Mouse (Mus musculus) adrenal gland, postnatal 4 days (tissue): ENCODE measurements at regions not wholly inside any gene's neighbourhood (a gene's known extent, or its start where the extent isn't known, plus 50 kb on each side); places are given as distances from the start of the nearest gene placed in this dataset.

Experiments used
- DNase-seq, 2 experiments: peaks; one replicate each; pipeline ENCODE4 v3.0.0; 2021 to 2022; ENCODE audit warnings: low spot score in 2 of 2, mixed read lengths in 2 of 2

GRCm38 (mm10) chr11:114552176-114552575, 116.1 kb upstream of the Rpl38 start:
- no peak for DNase-seq

GRCm38 (mm10) chr11:114551262-114551661, 117.1 kb upstream of the Rpl38 start:
- no peak for DNase-seq

DNA sequence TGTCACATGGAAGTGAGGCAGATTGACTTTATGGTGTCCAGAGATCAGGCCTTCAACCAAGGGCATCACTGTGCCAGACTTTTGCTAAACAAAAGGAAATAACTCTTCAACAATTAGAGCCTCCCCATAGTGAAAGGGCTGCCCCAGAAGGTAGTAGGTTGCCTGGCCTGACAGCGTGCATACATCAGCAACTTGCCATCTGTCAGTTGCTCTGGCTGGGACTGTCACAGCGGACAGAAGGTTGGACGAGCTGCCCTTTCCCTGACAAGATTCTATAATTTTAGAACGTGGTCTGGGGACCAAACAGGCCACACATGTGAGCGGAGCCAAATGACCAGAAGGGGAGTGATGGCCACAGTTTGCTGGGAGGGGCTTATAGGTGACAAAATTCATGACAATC, 119.7 kb upstream of the Rpl38 start:
- DNase-seq, result no peak

GRCm38 (mm10) chr11:114544212-114544611, 124.1 kb upstream of the Rpl38 start:
- DNase-seq, result no peak

- DNase-seq, result no peak
These were observed 126.2 kb upstream of the Rpl38 start for GRCm38 (mm10) chr11:114542167-114542566.

GRCm38 (mm10) chr11:114540503-114540902, 127.8 kb upstream of the Rpl38 start:
- DNase-seq, result no peak

DNA sequence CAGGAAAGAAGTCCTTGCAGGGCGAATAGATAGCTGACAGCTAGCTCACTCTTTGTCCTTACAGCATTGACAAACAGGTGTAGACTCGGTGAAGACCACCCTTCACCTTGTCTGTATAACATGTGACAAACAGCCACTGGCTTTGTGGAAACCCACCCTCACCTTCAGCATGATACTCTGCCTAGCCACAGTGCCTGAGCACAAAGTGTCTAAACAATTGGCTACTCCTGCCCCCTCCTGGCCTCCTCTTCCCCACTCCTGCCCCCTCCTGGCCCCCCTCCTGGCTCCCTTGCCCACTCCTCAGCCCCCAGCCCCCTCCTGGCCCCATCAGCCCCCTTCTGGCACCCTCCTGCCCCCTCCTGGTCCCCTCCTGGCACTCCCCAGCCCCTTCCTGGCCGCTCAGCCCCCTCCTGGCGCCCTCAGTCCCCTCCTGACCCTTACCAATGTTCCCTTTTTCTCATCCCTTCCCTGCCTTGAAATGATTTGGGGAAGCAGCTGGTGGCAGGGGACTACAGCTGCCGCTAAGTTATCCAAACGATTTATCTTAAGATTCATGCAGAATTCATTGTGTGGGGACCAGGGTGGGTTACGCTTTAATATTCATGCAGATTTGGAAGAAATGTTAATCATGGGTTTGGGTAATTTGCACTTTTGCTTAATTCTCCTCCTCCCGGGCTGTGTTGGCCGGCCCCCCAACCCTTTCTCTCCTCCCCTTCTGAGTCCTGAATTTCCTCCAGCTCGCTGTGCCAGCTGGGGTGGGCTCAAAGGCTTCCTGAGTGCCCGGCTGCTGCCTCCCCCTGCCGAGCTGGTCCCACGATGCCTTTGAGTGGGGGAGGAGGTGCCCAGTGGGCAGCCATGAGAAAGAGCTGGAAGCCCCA, 131.5 kb upstream of the Rpl38 start:
- no peak for DNase-seq

DNA sequence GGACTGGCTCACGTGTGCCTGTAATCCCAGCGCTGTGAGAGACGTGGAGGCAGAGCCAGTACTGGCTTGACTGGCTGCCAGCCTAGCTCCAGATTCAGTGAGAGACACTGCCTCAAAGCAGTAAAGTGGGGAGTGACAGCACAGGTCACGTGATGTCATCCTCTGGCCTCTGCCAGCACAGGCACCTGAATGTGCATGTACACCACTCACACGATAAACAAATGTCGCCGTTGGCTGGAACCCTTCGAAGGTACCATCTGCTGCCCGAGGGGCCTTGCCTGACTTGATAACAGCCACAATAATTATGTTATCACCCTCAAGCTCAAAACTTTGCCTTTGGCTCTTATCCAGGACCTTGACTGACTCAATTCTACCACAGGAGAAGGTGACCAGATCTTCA, 132.4 kb upstream of the Rpl38 start:
- no peak for DNase-seq

GRCm38 (mm10) chr11:114534436-114534835, 133.9 kb upstream of the Rpl38 start:
- DNase-seq, result no peak

GRCm38 (mm10) chr11:114531241-114531765, 137.0 kb upstream of the Rpl38 start:
- DNase-seq, result no peak

DNA sequence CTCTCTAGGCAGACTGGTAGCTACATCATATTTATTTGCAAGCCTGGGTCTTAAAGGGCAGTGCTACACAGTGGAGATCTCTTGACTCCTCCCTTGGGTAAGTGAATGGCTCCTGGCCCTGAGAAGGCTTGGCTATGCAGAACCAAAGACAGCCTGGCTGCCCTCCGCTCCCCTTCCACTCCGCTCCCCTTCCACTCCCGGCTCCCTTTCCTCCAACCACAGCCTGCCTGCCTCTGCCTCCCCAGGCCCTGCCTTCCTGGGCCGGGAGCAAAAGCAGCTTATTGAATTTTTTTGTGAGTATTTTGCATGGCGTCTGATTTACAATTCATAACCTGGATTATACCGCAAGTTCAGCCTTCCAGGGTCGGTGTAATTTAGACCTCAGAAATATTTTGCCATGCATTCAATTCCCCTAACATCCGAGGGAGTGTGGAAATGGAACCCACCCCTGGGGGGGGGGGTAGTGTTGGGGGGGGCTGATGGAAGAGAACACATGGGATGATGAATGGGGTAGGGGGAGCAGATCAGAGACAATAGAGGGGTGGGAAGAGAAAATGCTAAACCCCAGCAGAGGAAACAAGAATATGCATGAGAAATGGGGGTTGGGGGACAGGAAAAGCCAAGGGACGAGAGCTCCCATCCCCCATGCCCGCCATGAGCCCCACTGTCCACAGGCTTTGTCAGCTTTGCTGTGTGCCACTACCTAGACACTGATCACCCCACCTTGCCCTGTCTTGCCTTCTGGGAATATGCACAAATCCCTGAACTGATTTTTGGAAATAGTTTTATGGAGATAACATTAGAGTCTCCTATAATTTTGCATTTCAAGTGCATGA, 139.2 kb upstream of the Rpl38 start:
- no peak for DNase-seq

DNA sequence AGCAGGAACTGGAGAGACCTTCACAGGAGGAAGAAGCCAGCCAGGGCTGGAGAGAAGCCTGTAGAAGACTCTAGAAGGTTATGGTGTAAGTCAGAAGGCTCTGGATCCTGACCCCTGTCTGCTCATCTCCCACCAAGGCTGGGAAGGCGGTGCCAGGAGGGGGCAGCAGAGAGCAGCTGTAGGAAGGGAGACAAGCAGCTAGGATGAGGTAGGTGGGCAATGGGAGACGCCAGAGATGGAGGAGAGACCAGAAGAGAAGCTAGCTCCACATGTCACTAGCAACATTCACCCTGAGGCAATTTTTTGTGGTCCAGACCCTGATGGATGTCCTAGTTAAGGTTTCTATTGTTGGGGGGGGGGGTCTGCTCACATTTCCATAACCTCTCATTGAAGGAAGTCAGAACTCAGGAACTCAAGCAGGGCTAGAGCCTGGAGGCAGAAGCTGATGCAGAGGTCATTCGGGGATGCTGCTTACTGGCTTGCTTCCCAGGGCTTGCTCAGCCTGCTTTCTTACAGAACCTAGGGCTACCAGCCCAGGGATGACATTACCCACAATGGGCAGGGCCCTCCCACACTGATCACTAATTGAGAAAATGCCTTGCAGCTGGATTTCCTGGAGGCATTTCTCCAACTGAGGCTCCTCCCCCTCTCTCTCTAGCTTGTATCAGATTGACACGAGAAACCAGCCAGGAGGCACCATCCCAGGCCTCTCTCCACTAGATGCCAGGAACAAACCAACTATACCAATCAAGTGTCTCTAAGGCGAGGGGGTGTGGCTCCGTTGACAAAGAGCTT, 144.7 kb upstream of the Rpl38 start:
- peak; percentile 43 to 61 for DNase-seq

- no peak for DNase-seq
These were observed 153.0 kb upstream of the Rpl38 start for GRCm38 (mm10) chr11:114515278-114515677.

DNA sequence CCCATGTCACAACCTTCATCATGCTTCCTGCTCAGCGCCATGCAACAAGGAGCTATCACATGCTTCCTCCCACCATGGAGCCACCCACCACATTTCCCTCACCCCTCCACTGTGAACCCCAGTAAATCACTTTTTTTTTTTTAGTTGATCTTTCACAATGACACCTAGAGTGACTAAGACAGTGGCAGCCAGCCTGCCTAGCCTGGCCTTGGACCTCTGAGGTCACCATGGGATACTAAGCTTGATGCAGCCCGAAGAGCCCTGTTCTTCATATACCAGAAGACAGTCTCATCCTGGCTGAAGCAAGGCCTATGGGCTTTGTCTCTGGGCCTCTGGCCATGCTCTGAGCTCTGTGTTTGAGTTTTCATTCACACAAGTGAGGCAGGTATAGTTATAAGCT, 154.2 kb upstream of the Rpl38 start:
- DNase-seq, result no peak

DNA sequence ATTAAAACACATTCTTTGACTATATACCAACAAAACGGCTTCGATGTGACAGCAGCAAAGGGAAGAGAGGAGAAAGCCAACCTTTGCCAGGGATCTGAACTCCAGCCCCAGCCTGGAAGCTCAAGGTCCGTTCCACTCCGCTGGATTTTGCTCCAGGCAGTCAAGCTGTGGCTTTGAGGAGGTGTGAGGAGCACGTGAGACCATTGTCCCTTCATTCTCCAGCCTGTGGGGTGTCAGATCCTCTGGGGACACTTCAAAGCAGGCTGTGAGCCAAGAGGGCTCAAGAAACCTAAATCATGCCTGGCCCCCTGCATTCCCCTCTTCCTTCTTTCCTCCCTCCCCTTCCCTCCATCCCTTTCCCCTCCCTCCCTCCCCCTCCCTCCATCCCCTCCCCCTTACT, 154.9 kb upstream of the Rpl38 start:
- DNase-seq, result no peak

- no peak for DNase-seq
These were observed 156.3 kb upstream of the Rpl38 start for GRCm38 (mm10) chr11:114511994-114512393.

- DNase-seq, result no peak
These were observed 165.8 kb upstream of the Rpl38 start for GRCm38 (mm10) chr11:114502562-114502961.

- no peak for DNase-seq
These were observed 166.3 kb upstream of the Rpl38 start for GRCm38 (mm10) chr11:114501869-114502540.

- no peak for DNase-seq
These were observed 167.9 kb upstream of the Rpl38 start for GRCm38 (mm10) chr11:114500416-114500815.

GRCm38 (mm10) chr11:114499665-114500064, 168.7 kb upstream of the Rpl38 start:
- DNase-seq, result no peak

- no peak for DNase-seq
These were observed 172.8 kb upstream of the Rpl38 start for GRCm38 (mm10) chr11:114495520-114495921.
